Mouse (Mus musculus): ENCODE measurements at regions not wholly inside any gene's neighbourhood (a gene's known extent, or its start where the extent isn't known, plus 50 kb on each side); places are given as distances from the start of the nearest gene placed in this dataset.

DNA sequence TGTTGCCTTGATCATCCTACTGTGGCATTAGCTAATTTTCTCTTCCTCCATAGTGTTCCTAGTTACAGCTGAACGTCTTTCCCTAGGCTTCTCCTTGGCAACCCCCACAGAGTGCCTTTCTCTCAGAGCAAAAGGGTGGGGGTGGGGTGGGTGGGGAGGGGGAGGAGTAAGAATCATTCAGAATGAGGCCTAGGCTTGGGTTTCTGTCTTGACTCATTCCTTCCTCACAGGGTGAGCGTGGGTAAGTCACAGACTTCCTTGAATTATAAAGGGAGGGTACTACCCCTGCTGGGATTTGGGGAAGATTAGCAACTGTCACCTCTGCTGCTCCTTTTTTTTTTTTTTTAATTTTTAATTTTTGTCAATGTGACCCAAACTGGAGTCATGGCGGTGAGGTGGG is 114.5 kb downstream of the Dhx35 start:
- intact Hi-C loops (cut with DNase I): no loop called here
- no peak for DNase-seq (ENCODE audit: low spot score)

GRCm38 (mm10) chr2:158910325-158910724 is 115.7 kb downstream of the Dhx35 start:
- DNase-seq (ENCODE audit: low spot score): no peak
- intact Hi-C loops (cut with DNase I): loop anchor here (5.0 to 10.0 kb wide), 2 partner anchors 152 to 1454 kb away; partner anchors contain the start of gene Mafb

GRCm38 (mm10) chr2:158911191-158911590 is 116.6 kb downstream of the Dhx35 start:
- intact Hi-C loops (cut with DNase I): loop anchor here (5.0 to 10.0 kb wide), 2 partner anchors 151 to 1454 kb away; partner anchors contain the start of gene Mafb
- DNase-seq (ENCODE audit: low spot score): no peak

GRCm38 (mm10) chr2:158912631-158913258 is 118.1 kb downstream of the Dhx35 start:
- DNase-seq (ENCODE audit: low spot score): no peak
- intact Hi-C loops (cut with DNase I): loop anchor here (2.0 to 10.0 kb wide), 4 partner anchors 150 to 1680 kb away; partner anchors contain the start of gene Mafb

DNA sequence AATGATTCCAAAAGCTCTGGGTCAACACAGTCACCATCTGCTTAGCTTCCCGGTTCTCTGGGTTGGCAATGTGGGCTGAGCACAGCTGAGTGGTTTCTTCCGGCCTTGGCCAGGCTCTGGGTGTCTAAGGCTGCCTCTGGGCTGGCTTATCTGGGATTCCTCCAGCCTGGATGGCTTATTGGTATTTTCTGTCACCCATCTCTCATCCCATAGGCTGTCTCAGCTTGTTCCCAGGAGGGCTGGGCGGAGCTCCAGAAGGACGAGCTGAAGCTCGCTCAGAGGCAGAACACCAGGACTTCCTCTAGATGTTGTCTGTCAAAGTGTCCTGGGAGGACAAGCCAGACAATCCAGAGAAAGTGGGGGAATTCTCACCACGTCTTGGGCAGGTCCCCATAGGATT is 122.8 kb downstream of the Dhx35 start:
- peak; percentile 9 for DNase-seq (ENCODE audit: low spot score)
- intact Hi-C loops (cut with DNase I): loop anchor here (10.0 kb wide), 1 partner anchor 1447 kb away; the partner anchor contains the start of gene Mafb

DNA sequence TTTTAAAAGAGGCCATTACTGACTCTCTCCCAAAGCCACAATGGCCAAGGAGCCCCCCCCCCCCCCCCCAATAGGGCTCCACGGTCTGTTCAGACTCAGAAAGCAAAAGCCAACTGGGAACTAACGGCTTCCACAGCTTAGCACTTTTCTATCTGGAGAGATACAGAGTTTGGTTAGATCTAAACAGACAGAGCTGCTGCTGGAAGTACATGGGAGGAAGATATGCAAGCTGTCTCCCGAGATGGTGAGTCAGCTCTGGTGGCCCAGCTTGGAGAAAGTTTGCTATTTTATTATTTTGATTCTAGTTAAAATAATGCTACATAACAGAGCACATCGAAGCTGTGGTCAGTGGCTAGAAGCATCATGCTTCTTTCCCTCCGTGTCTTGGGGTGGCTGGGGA is 123.7 kb downstream of the Dhx35 start:
- intact Hi-C loops (cut with DNase I): loop anchor here (10.0 kb wide), 1 partner anchor 1446 kb away; the partner anchor contains the start of gene Mafb

DNA sequence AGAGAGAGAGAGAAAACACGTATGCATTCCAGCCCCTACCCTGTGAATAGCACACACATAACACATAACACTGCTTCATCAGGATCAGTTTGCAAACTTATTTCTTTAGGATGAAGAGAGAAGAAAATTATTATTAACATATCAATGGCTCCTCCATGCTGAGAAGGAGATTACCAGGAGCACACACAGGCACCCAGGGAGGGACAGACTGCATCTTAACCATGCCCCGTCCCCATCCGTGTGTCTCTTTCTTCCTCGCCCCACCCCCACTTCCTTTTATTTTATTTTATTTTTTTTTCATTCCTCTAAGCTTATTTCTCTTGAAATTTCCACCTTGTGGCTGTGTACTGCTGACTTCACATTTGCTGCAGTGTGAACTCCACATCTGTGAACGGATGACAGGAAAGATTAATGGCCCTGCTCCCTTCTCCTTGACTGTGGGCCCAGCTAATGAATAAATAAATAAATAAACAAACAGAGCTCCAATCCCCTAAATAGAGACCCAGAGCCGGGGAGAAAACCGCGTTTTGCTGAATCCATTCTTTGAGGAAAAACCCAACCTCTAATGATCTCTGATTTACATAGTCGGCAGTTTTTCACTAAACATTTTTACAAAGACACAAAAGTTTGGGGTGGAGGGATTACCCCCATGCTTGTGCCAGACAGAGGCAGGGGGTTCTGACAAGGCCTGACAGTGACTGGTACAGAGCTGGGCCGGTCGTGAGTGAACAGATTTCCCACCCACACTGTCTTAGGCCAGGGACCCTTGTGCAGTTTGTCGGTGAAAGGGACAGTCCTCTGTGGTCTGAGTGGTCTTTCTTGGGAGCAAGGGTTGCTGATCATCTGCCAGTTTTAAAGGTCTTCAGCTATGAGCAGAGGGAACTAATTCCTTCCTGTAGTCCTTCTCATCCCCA is 127.0 kb downstream of the Dhx35 start:
- intact Hi-C loops (cut with DNase I): no loop called here
- DNase-seq (ENCODE audit: low spot score): no peak

More for the DNA sequence above, 123.7 kb downstream of the Dhx35 start:
- DNase-seq (ENCODE audit: low spot score): no peak

- intact Hi-C loops (cut with DNase I): no loop called here
Observed at GRCm38 (mm10) chr2:158922766-158923165, 128.2 kb downstream of the Dhx35 start.

GRCm38 (mm10) chr2:158929507-158929906 is 134.9 kb downstream of the Dhx35 start:
- intact Hi-C loops (cut with DNase I): no loop called here
- no peak for DNase-seq (ENCODE audit: low spot score)

More at GRCm38 (mm10) chr2:158922766-158923165, 128.2 kb downstream of the Dhx35 start:
- no peak for DNase-seq (ENCODE audit: low spot score)

DNA sequence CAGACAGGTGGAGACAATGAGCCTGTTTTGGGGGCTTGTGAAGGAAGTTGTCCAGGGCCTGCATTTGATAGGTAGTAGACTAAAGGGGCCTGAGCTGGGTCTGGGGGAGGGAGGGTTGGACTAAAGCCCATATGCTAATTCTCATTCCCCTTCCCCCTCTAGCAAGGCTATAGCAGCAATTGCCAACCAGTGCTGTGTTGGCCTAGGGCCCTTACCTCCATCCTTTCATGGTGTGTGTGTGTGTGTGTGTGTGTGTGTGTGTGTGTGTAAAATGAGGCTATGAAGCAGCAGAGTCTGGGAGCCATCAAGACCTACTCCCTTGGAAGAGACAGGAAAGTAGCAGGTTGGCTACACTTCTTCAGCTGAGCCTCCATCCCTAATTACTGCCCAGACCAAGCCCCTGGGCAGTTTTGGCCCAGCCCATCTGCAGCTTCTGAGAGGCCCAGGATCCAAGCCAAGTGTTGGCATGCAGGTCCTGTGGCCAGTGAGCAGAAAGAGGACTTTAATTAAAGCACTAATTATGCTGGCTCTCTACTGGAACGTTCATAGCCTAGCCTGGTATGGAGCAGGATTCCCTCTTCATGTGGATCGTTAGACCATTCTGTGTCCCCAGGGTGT is 143.4 kb downstream of the Dhx35 start:
- intact Hi-C loops (cut with DNase I): no loop called here
- DNase-seq (ENCODE audit: low spot score): no peak

GRCm38 (mm10) chr2:158949418-158949817 is 154.8 kb downstream of the Dhx35 start:
- no peak for DNase-seq (ENCODE audit: low spot score)

GRCm38 (mm10) chr2:158951061-158951460 is 156.5 kb downstream of the Dhx35 start:
- intact Hi-C loops (cut with DNase I): no loop called here
- DNase-seq (ENCODE audit: low spot score): no peak

More at GRCm38 (mm10) chr2:158949418-158949817, 154.8 kb downstream of the Dhx35 start:
- intact Hi-C loops (cut with DNase I): no loop called here

GRCm38 (mm10) chr2:158956888-158957287 is 162.3 kb downstream of the Dhx35 start:
- DNase-seq (ENCODE audit: low spot score): no peak
- intact Hi-C loops (cut with DNase I): no loop called here

- DNase-seq (ENCODE audit: low spot score): peak; percentile 12
- intact Hi-C loops (cut with DNase I): no loop called here
Observed at GRCm38 (mm10) chr2:158965003-158965665, 170.5 kb downstream of the Dhx35 start.

DNA sequence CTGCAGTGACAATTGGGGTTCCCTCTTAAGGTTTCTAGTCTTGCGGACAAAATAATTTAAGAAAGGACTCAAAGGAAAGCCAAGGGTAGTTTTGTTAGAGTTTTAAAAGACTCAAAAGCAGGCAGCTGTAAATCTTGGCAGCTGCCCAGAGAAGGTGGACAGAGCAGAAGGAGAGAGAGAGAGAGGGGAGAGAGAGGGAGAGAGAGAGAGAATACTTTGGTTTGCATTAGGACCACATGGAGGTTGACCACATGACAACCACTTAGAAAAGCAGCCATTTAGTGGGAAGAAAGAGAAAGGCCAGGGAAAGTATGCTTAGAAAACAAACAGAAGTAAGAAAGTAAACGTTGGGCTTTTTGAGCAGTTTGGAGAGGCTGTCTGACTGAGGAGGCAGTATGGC is 177.6 kb downstream of the Dhx35 start:
- DNase-seq (ENCODE audit: low spot score): no peak
- intact Hi-C loops (cut with DNase I): no loop called here

- DNase-seq (ENCODE audit: low spot score): no peak
- intact Hi-C loops (cut with DNase I): no loop called here
Observed at GRCm38 (mm10) chr2:158985529-158986148, 191.0 kb downstream of the Dhx35 start.

- no peak for DNase-seq (ENCODE audit: low spot score)
- intact Hi-C loops (cut with DNase I): no loop called here
Observed at GRCm38 (mm10) chr2:159002481-159003186, 208.0 kb downstream of the Dhx35 start.

GRCm38 (mm10) chr2:159003187-159003497 is 208.5 kb downstream of the Dhx35 start:
- no peak for DNase-seq (ENCODE audit: low spot score)
- intact Hi-C loops (cut with DNase I): no loop called here

GRCm38 (mm10) chr2:159004417-159004816 is 209.8 kb downstream of the Dhx35 start:
- no peak for DNase-seq (ENCODE audit: low spot score)
- intact Hi-C loops (cut with DNase I): no loop called here

Measured in heart, postnatal 25 days (tissue).